Mouse (Mus musculus): Measurements from ENCODE around the gene Nynrin. TPM values are rescaled to one million over a fixed set of nuclear protein-coding genes. Genes with fewer than 3 reads are reported as not detected.

The Nynrin gene
- polyA plus RNA-seq, 2 experiments, result 20.6 to 41.0 TPM

- H3K36me3 ChIP-seq (ENCODE audit: control insufficient read depth, insufficient read depth, low read length), result peaks cover 26% of the 10 kb centered on the region
- H3K27me3 ChIP-seq (ENCODE audit: control insufficient read depth, insufficient read depth, low read length), result no peaks in the 10 kb centered on the region
- no peak overlapping the region for H3K9ac ChIP-seq (ENCODE audit: low read depth, low read length, severe bottlenecking)
- H3K27ac ChIP-seq (replicated peaks; ENCODE audit: low read depth, low read length), result no peak overlapping the region
- H3K4me1 ChIP-seq (ENCODE audit: control insufficient read depth, insufficient read depth, low read length), result peaks cover 15% of the 10 kb centered on the region
- WGBS, result 87% methylated on average over 12 of the region's 12 CpGs
- H3K9me3 ChIP-seq (ENCODE audit: control insufficient read depth, low read length), result no peaks in the 10 kb centered on the region
- TF ChIP-seq POLR2A (IDR thresholded peaks at IDR 0.05; ENCODE audit: borderline replicate concordance, extremely low read depth, insufficient read depth, insufficient read length), result no peak
- no peak overlapping the region for H3K4me3 ChIP-seq (replicated peaks; ENCODE audit: low read length)
- no peak overlapping the region for H3K4me2 ChIP-seq (replicated peaks; ENCODE audit: low read depth, low read length, severe bottlenecking)
- ATAC-seq (ENCODE audit: low FRiP score, low read depth) (no peak), DNase-seq (ENCODE audit: low spot score) (no peak)
These were observed 29.9 kb downstream of the Nynrin start for GRCm38 (mm10) chr14:55883663-55884062.

- peak within 1 kb of the TSS; percentile 71 for H3K4me2 ChIP-seq (replicated peaks; ENCODE audit: low read depth, low read length, severe bottlenecking)
- no peak for TF ChIP-seq POLR2A (IDR thresholded peaks at IDR 0.05; ENCODE audit: borderline replicate concordance, extremely low read depth, insufficient read depth, insufficient read length)
- no peaks in the 10 kb centered on the region for H3K27me3 ChIP-seq (ENCODE audit: control insufficient read depth, insufficient read depth, low read length)
- peak within 1 kb of the TSS; percentile 85 for H3K4me3 ChIP-seq (replicated peaks; ENCODE audit: low read length)
- no peaks in the 10 kb centered on the region for H3K9me3 ChIP-seq (ENCODE audit: control insufficient read depth, low read length)
- WGBS, result 48% methylated on average over 4 of the region's 4 CpGs
- DNase-seq (ENCODE audit: low spot score) (no peak), ATAC-seq (ENCODE audit: low FRiP score, low read depth) (0 out of 2 replicates have a peak, but pooled peaks have one; percentile 1)
- H3K27ac ChIP-seq (replicated peaks; ENCODE audit: low read depth, low read length), result peak within 1 kb of the TSS; percentile 88
- peaks cover 31% of the 10 kb centered on the region for H3K36me3 ChIP-seq (ENCODE audit: control insufficient read depth, insufficient read depth, low read length)
- peaks cover 15% of the 10 kb centered on the region for H3K4me1 ChIP-seq (ENCODE audit: control insufficient read depth, insufficient read depth, low read length)
- peak within 1 kb of the TSS; percentile 82 for H3K9ac ChIP-seq (ENCODE audit: low read depth, low read length, severe bottlenecking)
These were observed 30.4 kb downstream of the Nynrin start, which contains the start of gene Cbln3 for GRCm38 (mm10) chr14:55884166-55884565. Gene Cbln3, minus strand, starts transcription at chr14:55884392.

- Histone ChIP-seq H3K4me3 (replicated peaks; ENCODE audit: low read length) (peak within 1 kb of the TSS; percentile 85), H3K9ac (ENCODE audit: low read depth, low read length, severe bottlenecking) (peak within 1 kb of the TSS; percentile 82), H3K4me2 (replicated peaks; ENCODE audit: low read depth, low read length, severe bottlenecking) (peak within 1 kb of the TSS; percentile 71), H3K36me3 (ENCODE audit: control insufficient read depth, insufficient read depth, low read length) (peaks cover 36% of the 10 kb centered on the region), H3K27ac (replicated peaks; ENCODE audit: low read depth, low read length) (peak within 1 kb of the TSS; percentile 88), H3K4me1 (ENCODE audit: control insufficient read depth, insufficient read depth, low read length) (peaks cover 15% of the 10 kb centered on the region), H3K9me3 (ENCODE audit: control insufficient read depth, low read length) (no peaks in the 10 kb centered on the region), H3K27me3 (ENCODE audit: control insufficient read depth, insufficient read depth, low read length) (no peaks in the 10 kb centered on the region)
- TF ChIP-seq POLR2A (IDR thresholded peaks at IDR 0.05; ENCODE audit: borderline replicate concordance, extremely low read depth, insufficient read depth, insufficient read length), result peak; percentile 63; the same call in 1 of the 2 replicates
- DNase-seq (ENCODE audit: low spot score) (peak; percentile 87), ATAC-seq (ENCODE audit: low FRiP score, low read depth) (peak; percentile 96)
- 6% methylated on average over 25 of the region's 30 CpGs for WGBS
These were observed 30.9 kb downstream of the Nynrin start, which contains the start of gene Khnyn for GRCm38 (mm10) chr14:55884713-55885113. Gene Khnyn, plus strand, starts transcription at chr14:55884947.

GRCm38 (mm10) chr14:55885114-55885790 lies 31.4 kb downstream of the Nynrin start:
- Histone ChIP-seq H3K36me3 (ENCODE audit: control insufficient read depth, insufficient read depth, low read length) (peaks cover 42% of the 10 kb centered on the region), H3K9me3 (ENCODE audit: control insufficient read depth, low read length) (no peaks in the 10 kb centered on the region), H3K9ac (ENCODE audit: low read depth, low read length, severe bottlenecking) (peak overlapping the region; percentile 82), H3K4me2 (replicated peaks; ENCODE audit: low read depth, low read length, severe bottlenecking) (peak overlapping the region; percentile 71), H3K27ac (replicated peaks; ENCODE audit: low read depth, low read length) (peak overlapping the region; percentile 88), H3K4me3 (replicated peaks; ENCODE audit: low read length) (peak overlapping the region; percentile 85), H3K4me1 (ENCODE audit: control insufficient read depth, insufficient read depth, low read length) (peaks cover 15% of the 10 kb centered on the region), H3K27me3 (ENCODE audit: control insufficient read depth, insufficient read depth, low read length) (no peaks in the 10 kb centered on the region)
- peak; percentile 60 for DNase-seq (ENCODE audit: low spot score)
- WGBS, result under 1% methylated on average over 11 of the region's 30 CpGs
- no peak for TF ChIP-seq POLR2A (IDR thresholded peaks at IDR 0.05; ENCODE audit: borderline replicate concordance, extremely low read depth, insufficient read depth, insufficient read length)
- peak; percentile 69 for ATAC-seq (ENCODE audit: low FRiP score, low read depth)

- 7% methylated on average over 16 of the region's 16 CpGs for WGBS
- TF ChIP-seq POLR2A (IDR thresholded peaks at IDR 0.05; ENCODE audit: borderline replicate concordance, extremely low read depth, insufficient read depth, insufficient read length), result no peak
- Histone ChIP-seq H3K27ac (replicated peaks; ENCODE audit: low read depth, low read length) (peak overlapping the region; percentile 88; the same call in 1 of the 2 replicates), H3K9ac (ENCODE audit: low read depth, low read length, severe bottlenecking) (peak overlapping the region; percentile 82), H3K27me3 (ENCODE audit: control insufficient read depth, insufficient read depth, low read length) (no peaks in the 10 kb centered on the region), H3K4me3 (replicated peaks; ENCODE audit: low read length) (peak overlapping the region; percentile 85), H3K9me3 (ENCODE audit: control insufficient read depth, low read length) (no peaks in the 10 kb centered on the region), H3K4me1 (ENCODE audit: control insufficient read depth, insufficient read depth, low read length) (peaks cover 15% of the 10 kb centered on the region), H3K4me2 (replicated peaks; ENCODE audit: low read depth, low read length, severe bottlenecking) (peak overlapping the region; percentile 71), H3K36me3 (ENCODE audit: control insufficient read depth, insufficient read depth, low read length) (peaks cover 47% of the 10 kb centered on the region)
- ATAC-seq (ENCODE audit: low FRiP score, low read depth) (no peak), DNase-seq (ENCODE audit: low spot score) (peak; percentile 52)
These were observed 32.0 kb downstream of the Nynrin start for GRCm38 (mm10) chr14:55885791-55886271.
